Mouse (Mus musculus) megakaryocyte, embryonic 14.5 days (primary cell): Measurements from ENCODE around the gene Pgs1.

Source experiments
- FLI1 ChIP-seq: IDR thresholded peaks from 2 replicates; pipeline ENCODE4 v1.6.1; 2012; ENCODE audit warnings: low read length, inconsistent platforms, mixed read lengths
- GATA1 ChIP-seq: IDR thresholded peaks from 3 replicates; pipeline ENCODE4 v1.6.1; 2012; ENCODE audit warnings: mixed read lengths, low read length, inconsistent platforms, borderline replicate concordance

- TF ChIP-seq FLI1: no peak
- TF ChIP-seq GATA1: no peak
Observed at GRCm38 (mm10) chr11:118009865-118010571, 23.9 kb downstream of the Pgs1 start.
